Mouse (Mus musculus) hindlimb bud, embryonic 11.5 days (tissue): Measurements from ENCODE around the gene Ppbp.
A peak's percentile ranks its signal among the peaks of the same experiment; 100 is the strongest.
"Not testable (repeated sequence)": the region's sequence is repeated elsewhere in the genome, so short reads cannot be mapped to it uniquely, and the experiment has no call there.

ENCODE experiments used
- DNase-seq: peaks from one replicate; pipeline ENCODE4 v3.0.0-alpha.2; 2012; ENCODE audit warnings: low read depth, low spot score; ENCODE audit errors: extremely low spot score

Gene Ppbp

DNA sequence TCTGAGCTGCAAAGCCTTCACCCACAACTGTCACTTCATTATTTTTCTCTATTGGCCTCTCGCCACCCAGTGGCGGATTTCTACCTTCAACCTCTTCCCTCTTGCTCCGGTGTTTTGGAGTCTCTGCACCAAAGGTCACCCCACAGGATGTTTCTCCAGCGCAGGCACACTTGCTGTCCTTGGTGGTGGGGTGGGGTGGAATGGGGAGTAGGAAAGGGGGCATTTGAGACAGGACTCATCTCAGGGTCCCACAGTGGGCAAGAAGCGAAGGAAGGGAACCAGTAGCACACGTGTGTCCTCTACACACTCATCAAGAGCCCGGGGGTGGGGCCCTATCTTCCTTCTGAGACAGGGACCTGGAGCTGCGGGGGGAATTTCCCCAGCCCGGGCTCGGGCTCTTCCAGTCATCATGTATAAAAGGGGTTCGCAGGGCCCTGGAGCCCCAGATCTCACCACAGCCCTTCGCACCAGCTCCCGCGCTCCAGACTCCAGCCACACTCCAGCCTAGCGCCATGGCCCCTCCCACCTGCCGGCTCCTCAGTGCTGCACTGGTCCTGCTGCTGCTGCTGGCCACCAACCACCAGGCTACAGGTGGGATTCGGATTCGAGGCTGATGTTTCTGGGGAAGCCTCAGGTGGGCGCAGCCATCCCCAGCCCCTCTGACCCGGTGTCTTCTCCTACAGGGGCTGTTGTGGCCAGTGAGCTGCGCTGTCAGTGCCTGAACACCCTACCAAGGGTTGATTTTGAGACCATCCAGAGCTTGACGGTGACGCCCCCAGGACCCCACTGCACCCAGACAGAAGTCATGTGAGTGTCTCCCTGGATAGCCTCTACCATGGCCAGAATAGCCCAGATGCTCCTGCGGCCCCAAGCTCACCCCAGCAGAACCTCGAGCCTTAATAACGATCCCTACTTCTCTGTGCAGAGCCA, 17.6 kb downstream of the Ppbp start, which contains the start of gene Cxcl3:
Gene Cxcl3, plus strand, starts transcription at position 445 of the 930 bp plus-strand sequence.
- peak; percentile 16 for DNase-seq

DNA sequence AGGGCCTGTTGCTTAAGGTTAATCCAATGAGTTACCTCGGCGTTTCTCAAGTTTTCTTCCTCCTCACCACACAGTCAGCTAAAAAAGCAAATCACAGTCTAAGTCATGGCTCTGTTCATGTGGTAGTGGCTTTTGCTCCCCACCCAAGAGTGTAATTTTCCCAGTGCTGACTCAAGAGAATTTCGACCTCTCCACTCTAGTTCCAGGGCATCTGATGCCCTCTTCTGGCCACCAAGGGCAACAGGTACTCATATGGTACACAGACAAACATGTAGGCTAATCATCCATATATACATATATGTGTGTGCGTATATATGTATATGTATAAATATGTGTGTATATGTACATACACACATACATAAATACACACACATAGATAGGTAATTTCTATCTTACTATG, 19.8 kb downstream of the Ppbp start:
- DNase-seq: no peak

DNA sequence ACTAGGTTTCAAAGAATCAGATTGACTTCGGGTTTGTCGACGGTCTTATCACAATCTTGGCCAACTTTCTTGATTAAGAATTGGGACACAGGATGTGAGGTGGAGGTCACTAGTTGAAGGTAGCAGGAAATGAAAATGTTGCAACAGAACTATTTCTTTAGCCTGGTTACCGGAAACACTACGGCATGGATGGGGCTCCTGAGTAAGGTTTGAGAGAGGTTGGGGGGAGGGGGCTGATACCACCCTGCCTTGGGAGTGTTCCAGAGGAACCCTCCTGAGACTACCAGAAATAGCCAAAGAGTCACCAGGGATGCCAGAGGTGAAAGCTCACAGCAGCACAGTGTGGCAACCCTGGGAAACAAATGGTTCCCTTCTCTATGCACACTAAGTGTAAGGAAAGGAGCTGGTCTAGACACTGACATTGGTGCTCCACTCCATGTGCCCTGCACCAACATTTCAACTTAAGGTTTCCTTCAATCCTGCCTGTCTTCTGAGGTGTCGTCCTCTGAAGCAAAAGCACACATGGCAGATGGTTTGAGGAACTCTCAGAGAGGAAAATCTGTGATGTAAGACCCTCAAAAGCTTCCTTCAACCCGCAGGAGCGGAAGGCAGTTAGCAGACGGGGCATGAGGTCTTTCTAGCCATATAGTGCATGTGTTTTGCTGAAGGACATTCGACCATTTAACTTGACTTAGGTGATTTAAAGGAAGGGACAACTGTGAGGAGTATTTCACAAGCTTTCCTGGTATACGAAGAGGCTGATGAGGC, 21.2 kb downstream of the Ppbp start:
- DNase-seq: no peak

DNA sequence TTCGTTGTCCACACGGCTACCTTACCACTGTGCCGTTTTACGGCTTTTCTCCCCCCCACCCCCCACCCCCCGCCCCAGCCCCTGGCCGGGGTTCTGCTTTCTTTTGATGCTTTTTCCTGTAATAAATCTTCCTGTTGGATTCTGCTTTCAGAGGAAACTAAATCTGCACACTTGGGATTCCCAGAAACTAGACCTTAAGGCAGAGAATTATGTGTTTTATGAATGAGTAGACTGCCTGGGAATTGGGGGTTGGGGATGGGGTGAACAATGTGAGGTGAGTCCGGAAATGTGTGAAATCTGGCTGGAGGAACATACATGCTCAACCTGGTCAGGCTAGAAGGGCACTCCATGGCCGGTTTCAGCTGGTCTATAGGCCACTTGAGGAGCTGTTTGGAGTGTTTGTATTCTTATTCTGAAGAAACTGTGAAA, 21.8 kb downstream of the Ppbp start:
- DNase-seq: peak; percentile 50

DNA sequence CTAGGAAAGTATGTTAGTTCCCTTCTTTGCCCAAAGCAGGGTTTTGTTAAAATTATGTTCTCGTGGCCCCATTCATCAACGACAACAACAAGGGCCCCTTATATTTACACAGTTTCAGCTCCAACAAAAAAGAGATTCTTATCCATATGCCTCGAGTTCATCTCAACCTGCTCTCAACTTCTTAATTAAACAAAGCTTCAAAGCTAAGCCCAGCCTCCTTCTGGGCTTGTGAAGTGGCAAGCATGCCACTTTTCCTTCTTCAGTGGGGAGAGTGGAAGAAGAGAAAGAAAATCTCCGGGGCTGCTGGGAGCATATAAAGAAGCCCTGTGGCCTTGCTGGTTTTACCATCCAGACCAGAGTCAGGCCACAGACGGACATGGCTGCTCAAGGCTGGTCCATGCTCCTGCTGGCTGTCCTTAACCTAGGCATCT, 25.9 kb downstream of the Ppbp start, which contains the start of gene Cxcl15:
Gene Cxcl15, plus strand, starts transcription at position 340 of the 431 bp plus-strand sequence.
- DNase-seq: no peak

DNA sequence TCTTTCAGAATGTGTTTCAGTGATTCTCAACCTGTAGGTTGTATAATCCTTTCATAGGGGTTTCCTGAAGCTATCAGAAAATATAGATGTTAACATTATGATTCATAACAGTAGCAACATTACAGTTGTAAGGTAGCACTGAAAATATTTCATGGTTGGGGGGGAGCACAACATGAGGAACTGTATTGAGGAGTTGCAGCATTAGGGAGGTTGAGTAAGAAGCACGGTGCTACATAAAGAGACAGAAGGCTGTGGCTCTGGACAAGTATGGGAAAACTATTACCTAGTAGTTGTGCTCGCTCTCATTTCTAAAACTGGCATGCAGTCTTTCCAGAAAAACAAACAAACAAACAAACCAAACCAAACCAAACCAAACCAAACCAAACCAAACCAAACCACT, 27.1 kb downstream of the Ppbp start:
- not testable (repeated sequence) for DNase-seq

DNA sequence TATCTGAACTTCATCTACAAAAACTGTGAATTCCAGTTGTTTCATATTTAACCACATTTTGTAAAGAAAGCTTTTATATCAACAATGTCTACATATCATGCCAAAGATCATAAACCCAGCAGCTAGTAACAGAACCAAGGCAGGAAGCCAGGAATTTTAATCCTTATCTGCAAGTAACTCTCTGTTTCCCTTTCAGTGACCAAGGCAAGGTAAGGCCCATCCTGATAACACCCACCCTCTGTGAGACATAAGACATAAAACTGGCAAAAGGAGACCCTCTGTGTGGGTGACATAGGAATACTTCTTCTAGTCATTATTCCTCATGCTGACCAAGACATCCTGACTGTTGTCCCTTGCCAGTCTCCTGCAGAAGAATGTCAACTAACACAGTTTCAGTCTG, 36.3 kb downstream of the Ppbp start:
- no peak for DNase-seq

DNA sequence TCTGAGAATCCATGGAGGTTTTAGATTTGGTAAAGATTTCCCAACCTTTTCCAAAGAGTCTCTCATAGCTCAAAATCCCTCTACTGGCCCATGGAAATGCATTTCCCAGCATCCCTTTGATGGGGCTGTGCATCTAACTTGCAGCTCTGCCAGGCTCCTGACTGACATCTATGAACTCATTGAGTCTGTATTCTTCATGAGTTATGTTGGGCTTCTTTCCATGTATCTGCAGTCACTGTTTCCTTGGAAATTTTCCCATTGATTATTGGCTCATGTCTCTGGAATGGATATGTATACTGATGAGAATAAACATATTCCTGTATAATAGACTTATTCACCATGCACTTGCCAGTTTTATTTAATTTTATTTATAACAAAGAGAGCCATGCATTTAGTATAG, 37.7 kb downstream of the Ppbp start:
- DNase-seq: no peak

DNA sequence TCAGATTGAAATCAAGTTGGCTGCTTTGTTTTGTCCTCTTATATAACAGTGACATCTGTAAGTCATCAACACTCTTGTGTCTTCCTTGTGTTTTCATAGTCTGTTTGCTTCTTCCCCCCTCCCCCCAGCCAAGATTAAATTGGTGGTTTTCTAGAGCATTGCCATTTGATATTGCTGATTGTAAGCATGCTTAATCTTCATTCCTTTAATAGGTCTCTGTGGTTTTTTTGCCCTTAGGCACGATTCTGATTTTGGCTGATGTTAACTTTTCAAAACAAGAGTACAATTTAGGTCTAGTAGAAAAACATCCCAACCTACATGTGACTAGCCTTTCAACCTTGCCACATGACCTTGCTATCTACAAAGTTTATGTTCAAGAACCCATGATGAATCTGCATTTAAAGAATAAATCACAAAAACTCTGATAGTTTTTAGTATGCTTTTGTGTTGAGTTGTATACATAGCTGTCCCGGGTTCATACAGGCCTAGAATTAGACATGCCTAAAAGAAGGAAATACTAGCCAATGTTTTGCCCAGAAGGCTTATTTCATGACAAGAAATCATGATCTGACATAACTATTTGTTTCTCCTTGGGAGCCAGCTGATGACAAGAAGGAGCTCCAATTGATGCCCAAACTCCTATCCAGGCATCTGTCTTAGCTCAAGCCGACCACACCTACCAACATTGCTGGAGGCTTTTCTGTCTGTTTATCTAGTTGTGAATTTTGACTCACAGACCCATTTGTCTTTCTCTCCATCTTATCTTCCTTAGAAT, 39.0 kb downstream of the Ppbp start:
- DNase-seq: no peak
